Mouse (Mus musculus) hindbrain, embryonic 14.5 days (tissue): Measurements from ENCODE around the gene Tfap4. TPM values are rescaled to one million over a fixed set of nuclear protein-coding genes. Genes with fewer than 3 reads are reported as not detected.
"Not testable (repeated sequence)": the region's sequence is repeated elsewhere in the genome, so short reads cannot be mapped to it uniquely, and the experiment has no call there.

Experiments used
- ATAC-seq: fragments of 200-750 bp; cut with Nextera tagmentation; 2 replicates; pipeline ENCODE4 v1.8.0; 2017; ENCODE audit warnings: moderate number of reproducible peaks, mild to moderate bottlenecking, moderate TSS enrichment, moderate library complexity; ENCODE audit not compliant: low FRiP score
- DNase-seq: peaks from one replicate; pipeline ENCODE4 v3.0.0-alpha.2; 2015; ENCODE audit warnings: low spot score
- H3K27ac ChIP-seq: fragments of 300-500 bp; sonication (generic); 2 replicates; pipeline ENCODE4 v1.5.1; 2014; ENCODE audit warnings: mild to moderate bottlenecking, moderate library complexity
- H3K27me3 ChIP-seq: fragments of 300-500 bp; sonication (generic); 2 replicates; pipeline ENCODE4 v1.6.1; 2014; ENCODE audit warnings: mild to moderate bottlenecking, low read length, mixed read lengths; ENCODE audit not compliant: control insufficient read depth, insufficient read depth
- H3K36me3 ChIP-seq: fragments of 300-500 bp; sonication (generic); replicated peaks from 2 replicates; pipeline ENCODE4 v1.6.1; 2014; ENCODE audit not compliant: control insufficient read depth, insufficient read depth
- H3K4me1 ChIP-seq: fragments of 300-500 bp; sonication (generic); replicated peaks from 2 replicates; pipeline ENCODE4 v1.6.1; 2014; ENCODE audit warnings: antibody characterized with exemption, low read length, mixed read lengths; ENCODE audit not compliant: control insufficient read depth, insufficient read depth
- H3K4me2 ChIP-seq: fragments of 300-500 bp; sonication (generic); replicated peaks from 2 replicates; pipeline ENCODE4 v1.6.1; 2014; ENCODE audit warnings: mild to moderate bottlenecking, moderate library complexity
- H3K4me3 ChIP-seq: fragments of 300-500 bp; sonication (generic); replicated peaks from 2 replicates; pipeline ENCODE4 v1.5.1; 2014; ENCODE audit warnings: mild to moderate bottlenecking, low read length
- H3K9ac ChIP-seq: fragments of 300-500 bp; sonication (generic); 2 replicates; pipeline ENCODE4 v1.6.1; 2014
- H3K9me3 ChIP-seq: fragments of 300-500 bp; sonication (generic); 2 replicates; pipeline ENCODE4 v1.6.1; 2016; ENCODE audit warnings: low read length; ENCODE audit not compliant: control insufficient read depth
- WGBS: fragments of 180-500 bp; shearing (Covaris S2); extraction: QIAGEN DNeasy Blood & Tissue Kit; methylation state at CpG from one replicate; pipeline ENCODE4 v1.1.7; 2014; 5-methylcytosine and 5-hydroxymethylcytosine counted together
- polyA plus RNA-seq: library from polyadenylated mRNA; unstranded; fragments of >200 nt; fragmentation: Nextera tagmentation; extraction: Ambion mirVana; gene quantifications from 2 replicates; pipeline ENCODE4 v1.2.1, GENCODE M21; 2014

Gene Tfap4
- polyA plus RNA-seq, 1 experiment from 2014 or later = 8.2 TPM

GRCm38 (mm10) chr16:4539521-4539920 is 20.1 kb downstream of the Tfap4 start:
- no peaks in the 10 kb centered on the region for H3K27me3 ChIP-seq
- H3K9me3 ChIP-seq = no peaks in the 10 kb centered on the region
- no peaks in the 10 kb centered on the region for H3K36me3 ChIP-seq
- 74% methylated on average over 4 of the region's 4 CpGs for WGBS
- no peak overlapping the region for H3K4me2 ChIP-seq
- DNase-seq = no peak
- H3K4me1 ChIP-seq = peaks cover 6% of the 10 kb centered on the region
- H3K9ac ChIP-seq = no peak overlapping the region
- no peak for ATAC-seq
- H3K4me3 ChIP-seq = no peak overlapping the region
- no peak overlapping the region for H3K27ac ChIP-seq

- Histone ChIP-seq H3K4me3 (no peak overlapping the region), H3K9ac (no peak overlapping the region), H3K36me3 (no peaks in the 10 kb centered on the region), H3K27ac (no peak overlapping the region), H3K9me3 (no peaks in the 10 kb centered on the region), H3K4me1 (peaks cover 6% of the 10 kb centered on the region), H3K27me3 (no peaks in the 10 kb centered on the region), H3K4me2 (no peak overlapping the region)
- DNase-seq (no peak), ATAC-seq (no peak)
- 70% methylated on average over 3 of the region's 3 CpGs for WGBS
Measured at GRCm38 (mm10) chr16:4537616-4538358, 21.9 kb downstream of the Tfap4 start.

- H3K36me3 ChIP-seq = not testable (repeated sequence)
Measured at GRCm38 (mm10) chr16:4527373-4527772, 32.3 kb downstream of the Tfap4 start.

GRCm38 (mm10) chr16:4523313-4524004 is 36.2 kb downstream of the Tfap4 start:
- Histone ChIP-seq H3K4me1 (no peaks in the 10 kb centered on the region), H3K4me3 (no peak overlapping the region), H3K27ac (no peak overlapping the region), H3K4me2 (no peak overlapping the region), H3K36me3 (no peaks in the 10 kb centered on the region), H3K9me3 (0 out of 2 replicates have a peak, but pooled peaks cover 4% of the 10 kb centered on the region), H3K9ac (no peak overlapping the region), H3K27me3 (no peaks in the 10 kb centered on the region)
- 64% methylated on average over 7 of the region's 7 CpGs for WGBS
- DNase-seq = no peak
- ATAC-seq = no peak

More at GRCm38 (mm10) chr16:4527373-4527772, 32.3 kb downstream of the Tfap4 start:
- not testable (repeated sequence) for H3K27ac ChIP-seq, H3K9ac ChIP-seq, ATAC-seq, H3K4me2 ChIP-seq, H3K4me3 ChIP-seq, H3K4me1 ChIP-seq, DNase-seq, H3K9me3 ChIP-seq, H3K27me3 ChIP-seq
- WGBS = 93% methylated on average over 12 of the region's 12 CpGs

GRCm38 (mm10) chr16:4522879-4523278 is 36.8 kb downstream of the Tfap4 start:
- Histone ChIP-seq H3K9ac (no peak overlapping the region), H3K4me2 (no peak overlapping the region), H3K27ac (no peak overlapping the region), H3K4me3 (no peak overlapping the region), H3K27me3 (no peaks in the 10 kb centered on the region), H3K9me3 (0 out of 2 replicates have a peak, but pooled peaks cover 4% of the 10 kb centered on the region), H3K4me1 (no peaks in the 10 kb centered on the region), H3K36me3 (no peaks in the 10 kb centered on the region)
- ATAC-seq = no peak
- WGBS = 44% methylated on average over 8 of the region's 8 CpGs
- DNase-seq = no peak

GRCm38 (mm10) chr16:4521735-4522530 is 37.7 kb downstream of the Tfap4 start:
- H3K36me3 ChIP-seq = no peaks in the 10 kb centered on the region
- DNase-seq = no peak
- H3K27me3 ChIP-seq = no peaks in the 10 kb centered on the region
- no peak for ATAC-seq
- H3K4me1 ChIP-seq = no peaks in the 10 kb centered on the region
- H3K9ac ChIP-seq = no peak overlapping the region
- no peak overlapping the region for H3K4me3 ChIP-seq
- no peak overlapping the region for H3K4me2 ChIP-seq
- no peaks in the 10 kb centered on the region for H3K9me3 ChIP-seq
- WGBS = 80% methylated on average over 5 of the region's 5 CpGs
- H3K27ac ChIP-seq = no peak overlapping the region

GRCm38 (mm10) chr16:4521074-4521667 is 38.5 kb downstream of the Tfap4 start:
- Histone ChIP-seq H3K36me3 (no peaks in the 10 kb centered on the region), H3K27me3 (no peaks in the 10 kb centered on the region), H3K4me1 (no peaks in the 10 kb centered on the region), H3K9ac (no peak overlapping the region), H3K4me2 (no peak overlapping the region), H3K9me3 (no peaks in the 10 kb centered on the region), H3K4me3 (no peak overlapping the region), H3K27ac (no peak overlapping the region)
- no peak for DNase-seq
- ATAC-seq = no peak
- 82% methylated on average over 4 of the region's 4 CpGs for WGBS

GRCm38 (mm10) chr16:4520673-4521072 is 39.0 kb downstream of the Tfap4 start:
- Histone ChIP-seq H3K4me1 (no peaks in the 10 kb centered on the region), H3K27me3 (no peaks in the 10 kb centered on the region), H3K36me3 (no peaks in the 10 kb centered on the region), H3K9ac (no peak overlapping the region), H3K4me3 (no peak overlapping the region), H3K4me2 (no peak overlapping the region), H3K27ac (no peak overlapping the region), H3K9me3 (no peaks in the 10 kb centered on the region)
- ATAC-seq (no peak), DNase-seq (no peak)
- WGBS = 70% methylated on average over 8 of the region's 8 CpGs

- H3K4me2 ChIP-seq = no peak overlapping the region
- no peaks in the 10 kb centered on the region for H3K27me3 ChIP-seq
- no peak overlapping the region for H3K9ac ChIP-seq
- no peak for ATAC-seq
- 94% methylated on average over 2 of the region's 2 CpGs for WGBS
- no peaks in the 10 kb centered on the region for H3K4me1 ChIP-seq
- H3K36me3 ChIP-seq = no peaks in the 10 kb centered on the region
- no peak for DNase-seq
- H3K4me3 ChIP-seq = no peak overlapping the region
- no peak overlapping the region for H3K27ac ChIP-seq
- no peaks in the 10 kb centered on the region for H3K9me3 ChIP-seq
Measured at GRCm38 (mm10) chr16:4519825-4520224, 39.8 kb downstream of the Tfap4 start.
